Mouse (Mus musculus): ENCODE results near the gene Cyp3a44. TPM values are rescaled to one million over a fixed set of nuclear protein-coding genes. Genes with fewer than 3 reads are reported as not detected.

The Cyp3a44 gene
- polyA plus RNA-seq (2017; shearing (Covaris generic)), result not detected

GRCm38 (mm10) chr5:145805796-145806195 is at the start of gene Cyp3a44:
TSS of gene Cyp3a44 (minus strand) at chr5:145805874.

Other genes with a start within 250 kb of the Cyp3a44 start
- gene Cyp3a41b, start 221.1 kb downstream of the Cyp3a44 start, polyA plus RNA-seq (2017; shearing (Covaris generic)), result not detected
- gene Cyp3a41a, start 85.7 kb downstream of the Cyp3a44 start, polyA plus RNA-seq (2017; shearing (Covaris generic)), result not detected
- gene Cyp3a11, start 74.1 kb upstream of the Cyp3a44 start, polyA plus RNA-seq (2017; shearing (Covaris generic)), result not detected
- gene Cyp3a25, start 203.7 kb upstream of the Cyp3a44 start, polyA plus RNA-seq (2017; shearing (Covaris generic)), result not detected